Comparison of ENCODE assay signal across 8 mouse cellular contexts in genomic region chr9:95405511-95405945, GRCm38 (mm10). TPM values are rescaled to one million over a fixed set of nuclear protein-coding genes. Genes with fewer than 3 reads are reported as not detected.
DNase-seq lines count a peak whose midpoint lies in the region; TF ChIP-seq lines count a peak whose summit lies in the region.

No protein-coding gene starts in this region.

- TF ChIP-seq POLR2A in spleen, adult 2 months (IDR thresholded peaks at IDR 0.05; ENCODE audit: low read depth, low read length) = no peak

- intact Hi-C loops in left cerebral cortex, postnatal 36 days (cut with DNase I) = loop anchor here (5.0 to 10.0 kb wide), 5 partner anchors 83 to 571 kb away; no protein-coding TSS in a partner anchor

- DNase-seq in adrenal gland, adult (ENCODE audit: inconsistent age in 2 of 2, low spot score in 1 of 2) = peak; percentile 92 to 96
- DNase-seq in embryo, embryonic 9.5 days (ENCODE audit: extremely low spot score) = peak; percentile 73
- DNase-seq in heart, adult 18-20 months = peak; percentile 40 to 68
- DNase-seq in kidney, adult 11 months = peak; percentile 51
- peak; percentile 84 to 86 for DNase-seq in left cerebral cortex, postnatal 36 days (ENCODE audit: low spot score in 2 of 2)
- DNase-seq in mesoderm, embryonic 11.5 days (ENCODE audit: low read depth, low spot score) = peak; percentile 56
- DNase-seq in spleen, adult 2 months (ENCODE audit: low read depth in 1 of 2, low spot score in 2 of 2) = peak in 1 of 2 experiments; percentile 42
- DNase-seq in adipocyte (ENCODE audit: low spot score) = no peak

- 3% methylated on average over 30 of the region's 30 CpGs for WGBS in spleen, adult 2 months

- H3K4me1 ChIP-seq in spleen, adult 2 months (ENCODE audit: control insufficient read depth, insufficient read depth, insufficient read length) = peaks cover 13% of the 10 kb centered on the region

- no peak overlapping the region for H3K27ac ChIP-seq in spleen, adult 2 months (ENCODE audit: insufficient read depth, low read length)

- H3K27me3 ChIP-seq in spleen, adult 2 months (ENCODE audit: control insufficient read depth, insufficient read depth, low read length) = peaks cover 18% of the 10 kb centered on the region

- no peaks in the 10 kb centered on the region for H3K36me3 ChIP-seq in spleen, adult 2 months (ENCODE audit: control insufficient read depth, insufficient read depth, low read length)

- H3K4me3 ChIP-seq in spleen, adult 2 months (ENCODE audit: extremely low read depth, insufficient read depth, insufficient read length) = peak overlapping the region; percentile 52; the same call in 1 of the 2 replicates

- no peak for TF ChIP-seq CTCF in spleen, adult 2 months (IDR thresholded peaks at IDR 0.05; ENCODE audit: extremely low read depth, insufficient read depth, insufficient read length, insufficient replicate concordance)

RNA-seq across cellular contexts. Expression of gene Chst2, which starts 1.0 kb away (rescaled TPM):
- total RNA-seq in heart, adult 18-20 months (2021) = 1 to 10 TPM; 1.2 TPM
- 10 to 100 TPM; 77.3 to 83.3 TPM for total RNA-seq in left cerebral cortex, postnatal 36 days (2021)
- 2.1 and 2.6 TPM in 2 replicates for polyA plus RNA-seq in spleen, adult 2 months (2012; rRNA removed)

Comparison
In these comparisons a context has a peak if more than half of its experiments do, and no peak if none do; other contexts are left out.
1. RNA of gene Chst2, which starts 1.0 kb away (total RNA-seq): 77.3 to 83.3 TPM in left cerebral cortex, postnatal 36 days; 1.2 TPM in heart, adult 18-20 months; every median in the first group is over 10 times any median in the second.